Mouse (Mus musculus) fat pad, adult 2 months (tissue): ENCODE results near the gene Hivep1.

ENCODE experiments used
- DNase-seq: peaks from one replicate; pipeline ENCODE4 v3.0.0-alpha.2; 2011; ENCODE audit warnings: low read depth, low spot score; ENCODE audit errors: extremely low read depth

Gene Hivep1

DNA sequence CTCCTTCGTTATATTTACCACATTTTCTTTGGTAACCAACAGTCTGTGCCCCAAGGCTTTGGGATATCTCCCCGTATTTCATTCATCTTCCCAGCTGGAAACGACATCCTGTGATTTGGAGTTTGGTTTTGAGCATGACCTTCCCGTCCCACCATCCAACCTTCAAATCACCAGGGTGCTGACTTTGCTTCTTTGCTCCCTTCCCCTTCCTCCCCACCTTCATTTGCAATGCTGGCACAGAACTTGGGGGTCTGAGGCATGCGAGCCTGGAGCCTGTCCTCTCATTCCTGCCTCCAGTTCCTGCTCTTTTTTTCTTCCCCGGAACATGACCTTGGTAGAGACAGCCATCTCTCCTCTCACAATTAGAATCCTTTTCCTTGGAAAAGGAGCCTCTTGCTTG is 161.7 kb downstream of the Hivep1 start:
- no peak for DNase-seq

DNA sequence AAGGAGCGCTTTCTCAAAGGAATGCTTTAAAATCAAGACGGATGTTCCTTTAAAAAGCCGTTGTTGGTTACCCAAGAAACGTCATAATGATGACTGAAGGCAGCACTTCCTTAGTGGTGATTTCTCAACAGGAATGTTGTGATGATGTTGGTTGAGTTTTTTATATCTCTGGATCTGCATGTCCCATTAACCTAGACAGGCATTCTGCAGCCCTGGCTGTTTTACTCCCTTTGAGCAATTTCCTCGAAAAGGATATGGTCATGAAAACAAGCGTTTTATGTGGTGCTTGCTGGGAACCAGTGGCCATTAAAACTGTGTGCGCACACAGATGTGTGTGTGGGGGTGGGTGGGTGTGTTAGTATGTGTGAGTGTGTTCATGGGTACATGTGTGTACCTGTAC is 170.6 kb downstream of the Hivep1 start:
- no peak for DNase-seq

DNA sequence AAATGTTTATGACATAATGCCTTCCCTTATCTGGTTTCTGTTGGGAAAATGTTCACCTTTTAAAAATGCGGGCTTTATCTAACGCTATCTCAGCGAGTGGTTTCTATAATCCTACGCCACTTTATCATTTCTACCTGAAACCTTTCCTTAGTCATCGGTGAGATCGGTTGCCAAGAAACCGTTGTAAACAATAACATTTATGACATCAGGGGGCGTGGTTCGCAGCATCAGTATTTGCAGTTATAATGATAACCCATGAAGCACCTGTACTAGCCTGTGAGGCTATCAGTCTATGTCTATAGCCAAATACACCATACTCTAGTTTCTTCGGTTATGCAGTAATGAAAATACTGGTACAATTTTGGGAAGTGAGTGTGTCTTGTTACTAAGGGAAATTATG is 177.0 kb downstream of the Hivep1 start:
- DNase-seq: no peak

DNA sequence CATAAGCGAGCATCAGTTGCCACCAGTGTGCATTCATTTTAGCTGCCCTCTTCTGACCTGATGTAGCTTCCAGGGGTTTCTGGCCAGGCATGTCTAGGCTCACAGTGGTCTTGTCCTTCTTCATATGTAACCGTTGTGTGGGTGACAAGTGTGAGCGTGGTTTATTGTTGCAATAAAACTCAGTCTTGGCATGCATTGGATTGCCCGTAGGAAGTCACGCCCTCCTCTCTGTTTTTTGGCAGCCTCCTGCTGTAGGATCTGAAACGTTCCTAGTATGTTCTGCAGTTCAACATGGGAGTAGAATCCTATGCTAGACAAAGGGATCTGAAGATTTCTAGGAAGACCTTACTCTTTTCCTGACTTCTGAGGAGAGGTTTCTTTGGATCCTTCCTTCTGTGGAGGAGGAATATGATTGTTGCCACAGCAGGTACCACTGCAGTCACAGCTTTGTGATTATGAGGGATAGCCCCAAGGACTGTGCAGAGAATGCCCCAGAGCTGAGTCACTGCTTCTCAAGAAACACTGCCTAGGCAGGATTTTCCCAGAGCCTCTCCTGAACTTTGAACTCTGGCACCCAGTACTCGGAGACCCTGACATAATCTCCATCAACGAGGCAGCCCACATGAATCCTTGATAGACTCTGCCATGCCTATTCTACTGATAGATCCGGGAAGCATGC is 182.1 kb downstream of the Hivep1 start:
- peak; percentile 66 for DNase-seq

DNA sequence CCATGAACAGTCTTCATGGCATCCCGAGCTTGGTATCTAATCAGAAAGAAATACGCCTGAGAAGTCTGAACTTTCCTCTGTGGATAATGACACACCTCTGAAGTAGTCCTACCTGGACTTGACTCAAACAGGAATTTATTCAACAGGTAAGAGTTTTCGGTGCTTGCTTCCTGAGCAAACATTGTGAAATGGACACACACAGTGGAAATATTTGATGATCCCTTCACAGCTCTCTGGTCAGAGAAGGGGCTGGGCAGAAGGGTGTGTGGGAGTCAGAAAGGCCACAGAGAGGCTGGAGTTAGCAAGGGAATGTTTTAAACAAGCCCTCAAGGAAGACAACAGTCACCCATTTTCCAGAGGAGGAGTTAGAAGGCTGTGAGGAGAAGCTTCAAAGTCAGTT is 186.7 kb downstream of the Hivep1 start:
- no peak for DNase-seq

DNA sequence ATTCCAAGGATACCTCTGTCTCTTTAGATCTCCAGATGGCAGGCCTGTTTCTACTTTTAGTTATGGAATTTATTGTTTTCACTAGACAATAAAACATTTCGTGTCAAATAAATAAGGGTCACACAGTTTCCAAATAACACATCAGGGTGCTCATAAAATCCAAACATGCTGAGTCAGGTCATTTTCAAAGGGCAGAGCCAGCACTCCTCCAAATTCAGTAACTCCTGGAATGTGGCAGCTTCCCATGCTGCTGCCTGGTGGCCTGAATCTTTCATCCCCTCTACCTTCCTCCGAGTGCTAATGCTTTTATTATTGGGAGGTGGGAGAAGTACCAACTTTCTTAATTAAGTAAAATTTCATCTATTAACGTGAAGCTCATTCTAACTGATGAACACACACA is 190.3 kb downstream of the Hivep1 start:
- no peak for DNase-seq
